Mouse (Mus musculus) left cerebral cortex, adult 9 months (tissue): Measurements from ENCODE around the gene Ccl24.
A peak's percentile ranks its signal among the peaks of the same experiment; 100 is the strongest.

ENCODE experiments used
- DNase-seq, 2 experiments: peaks; one replicate each; pipeline ENCODE4 v3.0.0; 2022; ENCODE audit warnings: low spot score in 2 of 2

Ccl24 gene

DNA sequence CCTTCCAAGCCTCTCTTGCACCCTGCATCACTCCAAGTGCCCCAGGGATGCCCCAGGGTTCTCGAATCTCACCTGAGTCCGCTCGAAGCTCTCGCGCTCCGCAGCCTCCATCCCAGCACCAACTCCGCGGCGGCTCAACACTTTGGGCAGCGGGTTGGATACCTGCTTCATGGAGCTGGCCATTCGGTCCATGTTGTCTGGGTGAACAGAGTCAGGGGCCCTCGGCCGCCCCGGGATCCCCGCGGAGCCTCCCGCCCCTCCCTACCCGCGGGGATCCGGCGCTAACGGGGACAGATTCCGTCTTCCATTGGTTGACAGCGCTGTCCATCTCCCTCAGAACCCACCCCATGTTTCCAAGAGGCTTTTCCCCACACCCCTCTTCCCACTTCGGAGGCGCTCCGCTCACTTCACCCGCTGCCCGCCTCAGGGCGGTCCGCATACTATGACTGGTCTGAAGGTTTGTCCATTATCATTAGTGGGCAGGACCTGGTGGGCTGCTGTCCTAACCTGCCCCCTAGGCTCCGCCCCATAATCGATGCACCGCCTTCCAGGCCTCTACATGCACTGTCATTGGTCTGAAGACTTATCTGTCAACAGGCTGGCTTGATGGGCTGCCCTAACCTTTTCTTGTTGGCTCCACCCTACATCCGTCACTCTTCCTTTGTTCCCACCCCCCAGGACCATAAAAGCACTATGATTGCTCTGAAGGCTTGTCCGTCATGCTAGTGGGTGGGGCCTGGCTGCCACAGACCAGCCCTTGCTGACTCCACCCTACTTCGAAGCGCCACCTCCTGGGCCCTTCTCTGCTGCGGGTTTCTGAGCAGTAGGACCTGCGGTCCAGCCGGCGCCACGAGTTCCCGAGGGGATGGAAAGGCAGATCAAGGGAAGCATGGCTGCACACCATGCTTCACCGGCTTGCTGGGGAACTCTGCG lies 27.7 kb downstream of the Ccl24 start, which contains the start of gene Hip1:
Hip1 (minus strand) TSS at position 256 of the 933 bp plus-strand sequence.
- DNase-seq = peak; percentile 100

DNA sequence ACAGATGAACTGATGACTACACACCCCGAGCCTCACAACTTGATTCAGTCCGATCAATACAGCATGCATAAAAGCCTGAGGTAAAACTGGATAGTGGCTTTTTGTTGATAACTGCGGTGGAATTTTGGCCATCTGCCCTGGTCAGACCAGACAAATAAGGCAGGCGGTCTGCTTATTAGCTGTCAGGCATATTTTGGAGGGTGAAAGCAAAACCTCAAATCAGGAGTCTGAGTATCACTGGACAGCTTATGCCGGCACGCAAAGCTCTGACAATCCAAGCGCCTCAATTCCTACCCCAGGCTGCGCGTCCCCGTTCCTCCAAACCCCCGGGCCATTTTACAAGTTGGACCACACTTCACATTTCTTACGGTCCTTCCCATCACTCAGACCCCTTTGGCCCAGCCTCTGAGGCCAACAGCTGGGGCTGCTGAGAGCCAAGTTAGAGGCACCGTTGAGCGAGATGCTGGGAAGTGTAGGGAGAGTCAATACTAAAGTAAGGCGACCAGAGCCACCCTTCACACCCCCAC lies 28.8 kb downstream of the Ccl24 start:
- DNase-seq = no peak

- DNase-seq = no peak
Observed at GRCm38 (mm10) chr5:135537794-135538214, 35.0 kb downstream of the Ccl24 start.

- no peak for DNase-seq
Observed at GRCm38 (mm10) chr5:135537326-135537725, 35.5 kb downstream of the Ccl24 start.

DNA sequence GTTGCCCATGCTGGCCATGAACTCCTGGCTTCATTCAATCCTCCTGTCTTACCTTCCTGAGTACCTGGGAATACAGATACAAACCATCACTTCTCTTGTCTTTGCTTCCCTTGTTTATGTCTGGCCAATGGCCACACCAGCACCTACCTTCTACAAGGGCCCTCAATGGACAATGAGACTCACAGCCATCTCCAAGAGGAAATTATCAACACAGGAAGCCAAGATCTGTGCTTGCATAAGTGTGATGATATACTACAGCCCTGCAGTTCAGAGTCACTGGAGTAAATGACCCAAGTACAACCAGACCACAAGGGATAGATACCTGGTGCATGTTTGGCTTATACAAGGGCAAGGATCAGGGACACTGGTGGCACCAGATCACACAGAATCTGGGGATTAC lies 37.0 kb downstream of the Ccl24 start:
- no peak for DNase-seq

DNA sequence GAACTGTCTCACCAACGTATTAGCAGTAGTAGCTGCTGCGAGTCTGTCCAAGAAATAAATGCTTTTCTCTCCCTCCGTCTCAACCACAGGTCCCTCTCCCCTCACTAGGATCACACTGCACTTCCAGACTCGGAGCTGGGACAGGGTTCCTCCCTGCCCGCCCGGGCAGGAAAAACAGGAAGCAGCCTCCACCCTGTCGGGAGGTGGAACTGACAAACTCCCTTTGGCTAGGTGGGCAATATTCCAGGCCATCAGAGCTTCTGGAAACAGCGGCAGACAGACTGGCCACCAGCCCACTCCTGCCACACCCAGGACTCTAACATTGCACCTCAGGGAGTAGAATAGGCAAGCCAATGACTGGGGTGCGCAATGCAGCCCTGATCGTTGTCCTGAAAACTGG lies 39.4 kb downstream of the Ccl24 start:
- DNase-seq = no peak

DNA sequence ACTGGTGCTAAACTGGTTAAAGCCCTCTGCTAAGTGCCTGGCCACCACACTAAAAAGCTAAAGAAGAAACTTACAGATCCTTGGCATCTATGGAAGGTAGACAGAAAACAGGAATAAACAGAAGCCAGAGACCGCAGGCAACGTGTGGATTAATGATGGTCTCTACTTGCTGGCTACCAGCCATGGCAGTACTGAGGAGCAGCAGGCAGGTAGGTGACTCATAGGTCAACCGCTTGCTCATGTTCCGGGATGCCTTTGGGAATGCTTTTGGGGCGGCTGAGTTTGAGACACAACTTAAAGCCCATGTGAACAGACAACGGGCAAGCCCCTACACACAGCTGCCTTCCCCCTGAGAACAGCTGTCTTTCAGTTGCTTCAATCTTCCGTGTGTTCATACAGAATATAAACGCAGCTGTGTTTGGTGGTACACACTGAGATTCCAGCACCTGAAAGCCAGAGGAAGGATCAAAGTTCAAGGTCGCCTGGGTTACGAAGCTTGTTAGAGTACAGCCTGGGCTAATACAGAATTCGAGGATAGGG lies 41.5 kb downstream of the Ccl24 start:
- no peak for DNase-seq

DNA sequence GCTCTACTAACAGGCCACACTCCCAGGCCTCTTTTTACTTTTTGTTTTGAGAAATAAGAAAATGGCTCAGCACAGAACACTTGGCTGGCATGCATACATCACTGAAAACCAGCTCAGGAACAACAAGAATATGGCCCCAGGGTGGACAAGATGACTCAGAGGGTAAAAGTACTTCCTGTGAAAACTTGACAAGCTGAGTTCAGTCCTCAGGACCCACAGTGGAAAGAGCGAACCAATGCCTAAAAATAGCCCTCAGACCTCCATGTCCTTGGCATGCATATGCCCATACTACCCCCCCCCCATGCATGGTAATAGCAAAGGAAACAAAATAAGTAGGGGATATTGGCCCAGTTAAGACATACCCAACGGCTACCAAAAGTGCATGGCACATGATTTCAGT lies 42.9 kb downstream of the Ccl24 start:
- DNase-seq = no peak

GRCm38 (mm10) chr5:135529310-135529709 lies 43.5 kb downstream of the Ccl24 start:
- DNase-seq = no peak

GRCm38 (mm10) chr5:135527986-135528385 lies 44.9 kb downstream of the Ccl24 start:
- DNase-seq = no peak

DNA sequence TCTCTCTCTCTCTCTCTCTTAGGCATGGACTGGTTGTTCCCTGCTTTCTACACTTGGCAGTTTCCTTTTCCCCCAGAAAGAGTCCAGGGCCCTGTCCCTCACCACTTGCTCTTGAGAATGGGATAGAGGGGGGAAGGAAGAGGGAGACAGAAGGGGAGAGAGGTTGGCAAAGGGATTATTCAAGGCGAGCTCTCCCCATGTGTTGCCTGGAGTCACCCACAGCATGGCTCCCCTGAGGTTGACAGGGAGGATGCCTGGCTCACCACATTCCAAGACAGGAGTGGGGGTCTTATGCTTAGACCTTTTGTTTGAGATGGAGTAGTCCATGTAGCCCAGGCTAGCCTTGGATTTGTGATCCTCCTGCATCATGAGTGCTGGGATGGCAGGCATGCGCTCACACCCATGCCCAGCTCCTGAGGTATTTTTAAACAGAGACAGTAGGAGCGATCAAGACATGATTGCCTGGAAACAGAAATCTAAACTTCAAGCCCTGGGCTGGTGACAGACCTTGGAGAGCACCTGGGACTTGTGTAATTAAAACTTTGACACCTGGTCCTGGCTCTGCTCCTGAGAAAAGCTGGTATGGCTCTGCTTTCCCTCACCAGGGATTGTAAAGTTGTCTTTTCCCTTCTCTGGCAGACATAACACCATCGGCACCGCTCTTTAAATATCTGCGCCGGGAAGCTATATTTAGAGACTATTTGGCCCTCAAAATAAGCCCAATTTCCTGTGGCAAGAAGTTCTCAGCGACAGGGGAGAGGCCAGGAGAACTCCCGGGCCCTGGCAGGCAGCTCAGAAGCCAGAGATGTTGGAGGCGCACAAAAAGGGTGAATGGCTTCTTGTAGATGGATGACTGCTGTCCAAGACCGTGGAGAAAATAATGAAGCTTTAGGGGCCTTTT lies 47.9 kb downstream of the Ccl24 start:
- no peak for DNase-seq

DNA sequence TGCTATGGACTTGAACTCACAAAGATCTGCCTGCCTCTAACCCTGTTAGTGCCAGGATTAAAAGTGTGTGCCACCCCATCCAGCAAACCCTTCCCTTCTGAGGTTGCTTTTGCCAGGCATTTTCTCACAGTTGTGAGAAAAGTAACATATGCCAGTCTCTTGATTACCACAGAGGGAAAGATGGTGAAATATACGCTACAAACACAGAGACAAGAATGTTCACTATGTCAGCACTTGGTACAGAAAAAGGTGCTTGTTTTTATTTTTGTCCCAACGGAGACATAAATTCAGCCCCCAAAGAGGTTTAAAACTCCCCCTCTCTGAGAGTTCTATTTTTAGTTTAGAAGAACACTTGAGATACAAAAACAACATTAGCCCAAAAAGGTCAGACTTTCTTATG lies 48.8 kb downstream of the Ccl24 start:
- no peak for DNase-seq

DNA sequence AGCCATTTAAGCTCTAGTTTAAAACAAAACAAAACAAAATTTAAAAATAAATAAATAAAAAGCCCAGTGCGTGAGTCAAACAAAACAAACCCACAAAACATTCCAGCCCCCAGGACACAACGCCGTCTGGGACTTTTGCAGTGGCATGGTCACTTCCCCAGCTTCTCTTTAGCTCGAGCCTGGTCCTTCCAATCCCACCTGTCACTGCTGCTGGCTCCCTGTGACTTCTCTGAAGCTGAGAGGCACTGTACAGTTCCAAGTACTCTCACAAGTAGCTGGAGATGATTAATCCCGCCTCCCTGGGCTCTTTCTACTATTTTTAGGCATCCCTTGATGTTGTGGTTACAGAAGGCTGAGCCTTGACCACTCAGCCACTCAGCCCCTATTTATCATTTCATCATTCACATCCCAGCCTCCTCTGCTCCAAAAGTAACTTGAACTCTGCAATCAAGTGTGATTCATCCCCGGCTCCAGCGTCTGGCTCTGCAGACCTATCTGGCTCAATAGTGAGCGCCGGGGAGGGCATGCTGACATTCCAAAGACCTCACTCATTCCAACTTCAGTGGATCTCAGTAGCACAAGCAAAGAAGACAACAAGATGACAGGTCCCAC lies 50.6 kb downstream of the Ccl24 start:
- no peak for DNase-seq
